Mouse (Mus musculus) hindbrain, embryonic 10.5 days (tissue): Measurements from ENCODE around the gene Emx1. TPM values are rescaled to one million over a fixed set of nuclear protein-coding genes. Genes with fewer than 3 reads are reported as not detected.
A peak's percentile ranks its signal among the peaks of the same experiment; 100 is the strongest.
"Not testable (repeated sequence)": the region's sequence is repeated elsewhere in the genome, so short reads cannot be mapped to it uniquely, and the experiment has no call there.

Source experiments
- DNase-seq: peaks from one replicate; pipeline ENCODE4 v3.0.0-alpha.2; 2017; ENCODE audit warnings: low spot score
- H3K27ac ChIP-seq: fragments of 300-500 bp; sonication (generic); 2 replicates; pipeline ENCODE4 v1.5.1; 2016; ENCODE audit warnings: mild to moderate bottlenecking, moderate library complexity
- H3K27me3 ChIP-seq: fragments of 300-500 bp; sonication (generic); 2 replicates; pipeline ENCODE4 v1.6.1; 2016; ENCODE audit warnings: mild to moderate bottlenecking; ENCODE audit not compliant: poor library complexity, insufficient read depth, severe bottlenecking
- H3K36me3 ChIP-seq: fragments of 300-500 bp; sonication (generic); 2 replicates; pipeline ENCODE4 v1.6.1; 2016; ENCODE audit warnings: mild to moderate bottlenecking, moderate library complexity
- H3K4me1 ChIP-seq: fragments of 300-500 bp; sonication (generic); replicated peaks from 2 replicates; pipeline ENCODE4 v1.6.1; 2016; ENCODE audit warnings: mild to moderate bottlenecking
- H3K4me3 ChIP-seq: fragments of 300-500 bp; sonication (generic); 2 replicates; pipeline ENCODE4 v1.5.1; 2016; ENCODE audit warnings: mild to moderate bottlenecking, moderate library complexity
- H3K9me3 ChIP-seq: fragments of 300-500 bp; sonication (generic); 2 replicates; pipeline ENCODE4 v1.6.1; 2016; ENCODE audit warnings: mild to moderate bottlenecking, moderate library complexity
- WGBS: fragments of 180-500 bp; shearing (Covaris S2); methylation state at CpG from one replicate; pipeline ENCODE4 v1.1.7; 2016; 5-methylcytosine and 5-hydroxymethylcytosine counted together
- polyA plus RNA-seq: library from polyadenylated mRNA; unstranded; fragments of >200 nt; fragmentation: Nextera tagmentation; extraction: Ambion mirVana; gene quantifications from 2 replicates; pipeline ENCODE4 v1.2.1, GENCODE M21; 2016

Gene Emx1
- 0.52 and 1.0 TPM in 2 replicates for polyA plus RNA-seq

GRCm38 (mm10) chr6:85187340-85188211, at the start of gene Emx1:
Emx1 (plus strand) TSS chr6:85187438.
- peak within 1 kb of the TSS; percentile 57 for H3K4me3 ChIP-seq
- peak within 1 kb of the TSS; percentile 70 for H3K27ac ChIP-seq
- H3K4me1 ChIP-seq = peaks cover 49% of the 10 kb centered on the region
- H3K9me3 ChIP-seq = no peaks in the 10 kb centered on the region
- WGBS = under 1% methylated on average over 81 of the region's 81 CpGs
- no peaks in the 10 kb centered on the region for H3K36me3 ChIP-seq
- peak; percentile 76 for DNase-seq
- H3K27me3 ChIP-seq = peaks cover 98% of the 10 kb centered on the region

- Histone ChIP-seq H3K27ac (no peak overlapping the region), H3K4me1 (peaks cover 9% of the 10 kb centered on the region), H3K4me3 (no peak overlapping the region), H3K36me3 (0 out of 2 replicates have a peak, but pooled peaks cover 5% of the 10 kb centered on the region), H3K9me3 (no peaks in the 10 kb centered on the region), H3K27me3 (0 out of 2 replicates have a peak, but pooled peaks cover 4% of the 10 kb centered on the region)
- DNase-seq = no peak
- WGBS = 94% methylated on average over 2 of the region's 2 CpGs
These were observed 47.7 kb upstream of the Emx1 start for GRCm38 (mm10) chr6:85139534-85139933.

GRCm38 (mm10) chr6:85141013-85141412, 46.2 kb upstream of the Emx1 start:
- H3K36me3 ChIP-seq, H3K4me3 ChIP-seq, H3K27ac ChIP-seq, H3K27me3 ChIP-seq, H3K4me1 ChIP-seq, H3K9me3 ChIP-seq: not testable (repeated sequence)
- peak; percentile 47 for DNase-seq
- 11% methylated on average over 7 of the region's 7 CpGs for WGBS

GRCm38 (mm10) chr6:85144466-85144865, 42.8 kb upstream of the Emx1 start:
- 75% methylated on average over 3 of the region's 3 CpGs for WGBS
- Histone ChIP-seq H3K27me3 (0 out of 2 replicates have a peak, but pooled peaks cover 4% of the 10 kb centered on the region), H3K4me1 (no peaks in the 10 kb centered on the region), H3K36me3 (no peaks in the 10 kb centered on the region), H3K9me3 (no peaks in the 10 kb centered on the region), H3K4me3 (no peak overlapping the region), H3K27ac (no peak overlapping the region)
- no peak for DNase-seq

- 64% methylated on average over 3 of the region's 3 CpGs for WGBS
- no peak overlapping the region for H3K27ac ChIP-seq
- H3K9me3 ChIP-seq = no peaks in the 10 kb centered on the region
- no peaks in the 10 kb centered on the region for H3K36me3 ChIP-seq
- no peak for DNase-seq
- H3K4me1 ChIP-seq = no peaks in the 10 kb centered on the region
- peaks cover 7% of the 10 kb centered on the region; the same call in 1 of the 2 replicates for H3K27me3 ChIP-seq
- H3K4me3 ChIP-seq = no peak overlapping the region
These were observed 39.6 kb upstream of the Emx1 start for GRCm38 (mm10) chr6:85147636-85148035.

- Histone ChIP-seq H3K4me3 (no peak overlapping the region), H3K27me3 (peaks cover 10% of the 10 kb centered on the region; the same call in 1 of the 2 replicates), H3K36me3 (no peaks in the 10 kb centered on the region), H3K27ac (no peak overlapping the region), H3K4me1 (peaks cover 12% of the 10 kb centered on the region), H3K9me3 (no peaks in the 10 kb centered on the region)
- DNase-seq = no peak
- WGBS = 78% methylated on average over 3 of the region's 3 CpGs
These were observed 36.9 kb upstream of the Emx1 start for GRCm38 (mm10) chr6:85150386-85150785.

GRCm38 (mm10) chr6:85153970-85154540, 33.2 kb upstream of the Emx1 start:
- Histone ChIP-seq H3K9me3 (no peaks in the 10 kb centered on the region), H3K36me3 (no peaks in the 10 kb centered on the region), H3K27ac (no peak overlapping the region), H3K4me3 (no peak overlapping the region), H3K27me3 (peaks cover 22% of the 10 kb centered on the region), H3K4me1 (peaks cover 12% of the 10 kb centered on the region)
- 11% methylated on average over 9 of the region's 9 CpGs for WGBS
- peak; percentile 77 for DNase-seq

- Histone ChIP-seq H3K27ac (peak overlapping the region; percentile 90), H3K27me3 (peaks cover 22% of the 10 kb centered on the region), H3K36me3 (no peaks in the 10 kb centered on the region), H3K4me1 (peaks cover 12% of the 10 kb centered on the region), H3K4me3 (peak overlapping the region; percentile 62), H3K9me3 (no peaks in the 10 kb centered on the region)
- peak; percentile 74 for DNase-seq
- WGBS = 1% methylated on average over 34 of the region's 34 CpGs
These were observed 32.2 kb upstream of the Emx1 start for GRCm38 (mm10) chr6:85154861-85155528.

- H3K27me3 ChIP-seq = peaks cover 22% of the 10 kb centered on the region
- H3K36me3 ChIP-seq, H3K27ac ChIP-seq, H3K4me3 ChIP-seq, DNase-seq, H3K9me3 ChIP-seq: not testable (repeated sequence)
- H3K4me1 ChIP-seq = peaks cover 12% of the 10 kb centered on the region
- WGBS = 79% methylated on average over 2 of the region's 2 CpGs
These were observed 30.7 kb upstream of the Emx1 start for GRCm38 (mm10) chr6:85156551-85156950.

GRCm38 (mm10) chr6:85158040-85158804, 29.0 kb upstream of the Emx1 start:
- not testable (repeated sequence) for H3K27ac ChIP-seq, H3K4me3 ChIP-seq, DNase-seq, H3K36me3 ChIP-seq, H3K9me3 ChIP-seq
- WGBS = 73% methylated on average over 4 of the region's 4 CpGs
- Histone ChIP-seq H3K27me3 (peaks cover 25% of the 10 kb centered on the region), H3K4me1 (peaks cover 12% of the 10 kb centered on the region)

- WGBS = 24% methylated on average over 6 of the region's 6 CpGs
- H3K27ac ChIP-seq, H3K36me3 ChIP-seq, H3K4me1 ChIP-seq, H3K4me3 ChIP-seq, H3K9me3 ChIP-seq: not testable (repeated sequence)
- H3K27me3 ChIP-seq = peaks cover 31% of the 10 kb centered on the region
- peak; percentile 57 for DNase-seq
These were observed 28.0 kb upstream of the Emx1 start for GRCm38 (mm10) chr6:85159092-85159760.
